Mouse (Mus musculus) bone marrow, adult 2 months (tissue): Measurements from ENCODE around the gene Rgs10.
"Not testable (repeated sequence)": the region's sequence is repeated elsewhere in the genome, so short reads cannot be mapped to it uniquely, and the experiment has no call there.

Experiments used
- CTCF ChIP-seq: fragments of 200-500 bp; IDR thresholded peaks from 2 replicates; pipeline ENCODE4 v1.5.1; 2011; ENCODE audit warnings: low read length, control low read depth; ENCODE audit not compliant: control insufficient read depth, insufficient read depth
- POLR2A ChIP-seq: fragments of 200-500 bp; IDR thresholded peaks from 2 replicates; pipeline ENCODE4 v1.6.1; 2011; ENCODE audit warnings: low read depth, mild to moderate bottlenecking, control low read depth, low read length, borderline replicate concordance; ENCODE audit not compliant: control insufficient read depth

DNA sequence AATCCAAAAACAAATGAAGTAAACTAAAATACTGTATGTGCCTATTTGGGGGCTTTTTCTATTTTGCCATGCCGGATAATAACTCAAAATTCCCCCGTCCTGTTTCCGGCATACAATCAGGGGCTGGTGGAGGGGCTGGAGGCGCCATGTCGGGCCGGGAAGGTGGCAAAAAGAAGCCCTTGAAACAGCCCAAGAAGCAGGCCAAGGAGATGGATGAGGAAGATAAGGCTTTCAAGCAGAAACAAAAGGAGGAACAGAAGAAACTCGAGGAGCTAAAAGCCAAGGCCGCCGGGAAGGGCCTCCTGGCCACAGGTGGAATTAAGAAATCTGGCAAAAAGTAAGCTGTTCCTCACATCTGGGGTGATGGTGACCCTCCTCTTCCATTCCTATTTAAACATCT is 78.2 kb downstream of the Rgs10 start:
- TF ChIP-seq CTCF, POLR2A: not testable (repeated sequence)
